Mouse (Mus musculus): ENCODE data around the gene Sclt1.
"Not testable (repeated sequence)": the region's sequence is repeated elsewhere in the genome, so short reads cannot be mapped to it uniquely, and the experiment has no call there.

DNA sequence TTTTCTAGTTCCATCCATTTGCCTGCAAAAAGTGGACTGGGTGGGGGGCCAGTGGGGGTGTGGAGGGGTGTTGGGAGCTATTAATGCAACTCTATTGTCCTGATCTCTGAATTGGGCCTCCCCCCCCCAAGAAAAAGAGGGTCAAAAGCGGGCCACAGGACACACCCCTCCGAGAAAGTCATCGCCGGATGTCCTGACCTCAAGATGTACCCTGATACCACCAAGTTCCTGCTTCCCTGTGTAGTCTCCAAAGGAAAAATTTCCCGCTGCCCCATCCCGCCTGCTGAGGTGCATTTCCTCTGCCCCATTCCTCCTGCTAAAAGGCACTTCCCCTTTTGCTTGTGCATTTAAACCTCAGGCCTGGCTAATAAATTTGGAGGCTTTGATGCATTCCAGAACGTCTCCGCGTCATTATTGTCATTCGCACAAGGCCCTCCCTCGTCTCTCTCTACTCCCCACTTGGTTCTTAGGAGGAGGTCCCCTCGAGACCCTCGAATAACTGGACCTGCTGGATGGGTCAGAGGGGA lies 52.1 kb downstream of the Sclt1 start:
- TF ChIP-seq POLR2A (IDR thresholded peaks at IDR 0.05; ENCODE audit: borderline replicate concordance, extremely low read depth, insufficient read depth, insufficient read length, poor library complexity, severe bottlenecking); CTCF (IDR thresholded peaks at IDR 0.05; ENCODE audit: borderline replicate concordance, extremely low read depth, insufficient read depth, insufficient read length): not testable (repeated sequence)

All from brain, embryonic 14.5 days (tissue).